Mouse (Mus musculus) ES-E14 (cell line): ENCODE results near the gene Sec14l2.

ENCODE experiments used
- CHD2 ChIP-seq: IDR thresholded peaks from 2 replicates; pipeline ENCODE4 v1.6.1; 2014; ENCODE audit warnings: mild to moderate bottlenecking, low read depth, low read length, inconsistent platforms
- HCFC1 ChIP-seq: IDR thresholded peaks from 2 replicates; pipeline ENCODE4 v1.6.1; 2012; ENCODE audit warnings: low read length, inconsistent platforms, borderline replicate concordance; ENCODE audit not compliant: insufficient read depth

- peak; percentile 92 for TF ChIP-seq HCFC1
- peak; percentile 99 for TF ChIP-seq CHD2
Measured at GRCm38 (mm10) chr11:4096054-4096984, 26.9 kb downstream of the Sec14l2 start.
